Mouse (Mus musculus) layer of hippocampus, adult 9-11 months (tissue): ENCODE measurements around the gene Col4a3.

Source experiments
- DNase-seq: peaks from one replicate; pipeline ENCODE4 v3.0.0; 2022

Gene Col4a3

GRCm38 (mm10) chr1:82608646-82609262 lies 22.0 kb downstream of the Col4a3 start:
- DNase-seq: peak; percentile 25

GRCm38 (mm10) chr1:82612061-82612660 lies 25.4 kb downstream of the Col4a3 start:
- no peak for DNase-seq

GRCm38 (mm10) chr1:82618001-82618400 lies 31.3 kb downstream of the Col4a3 start:
- no peak for DNase-seq

- no peak for DNase-seq
Measured at GRCm38 (mm10) chr1:82618592-82618991, 31.9 kb downstream of the Col4a3 start.

- no peak for DNase-seq
Measured at GRCm38 (mm10) chr1:82619981-82620380, 33.3 kb downstream of the Col4a3 start.

- DNase-seq: no peak
Measured at GRCm38 (mm10) chr1:82624934-82625333, 38.2 kb downstream of the Col4a3 start.

GRCm38 (mm10) chr1:82625474-82625873 lies 38.8 kb downstream of the Col4a3 start:
- no peak for DNase-seq

- DNase-seq: no peak
Measured at GRCm38 (mm10) chr1:82627652-82628051, 40.9 kb downstream of the Col4a3 start.

- no peak for DNase-seq
Measured at GRCm38 (mm10) chr1:82629495-82629894, 42.8 kb downstream of the Col4a3 start.

- DNase-seq: no peak
Measured at GRCm38 (mm10) chr1:82631169-82631792, 44.6 kb downstream of the Col4a3 start.

GRCm38 (mm10) chr1:82634545-82635253 lies 48.0 kb downstream of the Col4a3 start:
- peak; percentile 51 for DNase-seq

GRCm38 (mm10) chr1:82635254-82635620 lies 48.5 kb downstream of the Col4a3 start:
- DNase-seq: no peak

- no peak for DNase-seq
Measured at GRCm38 (mm10) chr1:82636321-82636720, 49.6 kb downstream of the Col4a3 start.

- no peak for DNase-seq
Measured at GRCm38 (mm10) chr1:82637414-82637813, 50.7 kb downstream of the Col4a3 start.

- no peak for DNase-seq
Measured at GRCm38 (mm10) chr1:82638428-82638827, 51.7 kb downstream of the Col4a3 start.

GRCm38 (mm10) chr1:82641316-82641987 lies 54.7 kb downstream of the Col4a3 start:
- peak; percentile 36 for DNase-seq

- DNase-seq: no peak
Measured at GRCm38 (mm10) chr1:82647989-82648388, 61.3 kb downstream of the Col4a3 start.

- no peak for DNase-seq
Measured at GRCm38 (mm10) chr1:82650868-82651267, 64.1 kb downstream of the Col4a3 start.

- DNase-seq: no peak
Measured at GRCm38 (mm10) chr1:82654046-82654445, 67.3 kb downstream of the Col4a3 start.

- DNase-seq: no peak
Measured at GRCm38 (mm10) chr1:82656452-82656851, 69.7 kb downstream of the Col4a3 start.

- no peak for DNase-seq
Measured at GRCm38 (mm10) chr1:82662269-82662668, 75.5 kb downstream of the Col4a3 start.

GRCm38 (mm10) chr1:82663522-82663921 lies 76.8 kb downstream of the Col4a3 start:
- DNase-seq: no peak

GRCm38 (mm10) chr1:82686328-82686727 lies 99.6 kb downstream of the Col4a3 start:
- DNase-seq: no peak
